Mouse (Mus musculus): ENCODE data around the gene C3ar1.

DNA sequence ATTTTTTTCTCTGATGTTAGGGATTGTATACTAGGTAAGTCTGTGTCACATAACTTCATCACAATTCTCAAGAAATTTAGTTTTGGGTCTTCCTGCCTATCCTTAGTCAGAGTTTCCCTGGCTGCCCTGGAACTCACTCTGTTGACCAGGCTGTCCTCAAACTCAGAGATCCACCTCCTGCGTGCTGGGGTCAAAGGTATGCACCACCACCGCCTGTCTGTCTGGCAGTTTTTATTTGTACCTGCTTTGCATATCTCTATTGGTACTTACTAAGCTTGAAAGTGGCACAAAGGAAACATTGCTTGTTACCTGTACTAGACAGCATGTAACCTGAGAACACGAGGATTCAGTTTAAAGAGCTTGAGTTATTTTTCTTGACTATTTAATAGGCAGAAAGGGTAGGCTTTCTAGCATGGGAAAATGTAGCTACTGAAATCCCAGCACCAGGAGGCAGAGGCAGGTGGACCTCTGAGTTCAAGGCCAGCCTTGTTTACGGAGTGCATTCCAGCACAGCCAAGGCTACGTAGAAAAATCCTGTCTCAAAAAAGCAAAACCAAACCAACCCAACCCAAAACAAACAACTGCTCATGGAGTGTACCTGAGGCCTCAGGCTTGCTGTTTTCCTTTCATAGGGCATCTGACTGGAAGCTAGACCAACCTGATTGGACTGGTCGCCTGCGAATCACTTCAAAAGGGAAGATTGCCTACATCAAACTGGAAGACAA lies 24.0 kb upstream of the C3ar1 start:
- TF ChIP-seq CTCF (IDR thresholded peaks at IDR 0.05; ENCODE audit: low read depth) (no peak), EP300 (optimal IDR thresholded peaks at IDR 0.05) (no peak)
